Mouse (Mus musculus) spleen, postnatal 4 days (tissue): ENCODE data around the gene Taok2.

Experiments
- DNase-seq, 2 experiments: peaks; one replicate each; pipeline ENCODE4 v3.0.0; 2022; ENCODE audit warnings: low spot score in 2 of 2

Taok2 gene

GRCm38 (mm10) chr7:126870520-126870891 is 14.0 kb downstream of the Taok2 start:
- DNase-seq = peak in 1 of 2 experiments; percentile 58

DNA sequence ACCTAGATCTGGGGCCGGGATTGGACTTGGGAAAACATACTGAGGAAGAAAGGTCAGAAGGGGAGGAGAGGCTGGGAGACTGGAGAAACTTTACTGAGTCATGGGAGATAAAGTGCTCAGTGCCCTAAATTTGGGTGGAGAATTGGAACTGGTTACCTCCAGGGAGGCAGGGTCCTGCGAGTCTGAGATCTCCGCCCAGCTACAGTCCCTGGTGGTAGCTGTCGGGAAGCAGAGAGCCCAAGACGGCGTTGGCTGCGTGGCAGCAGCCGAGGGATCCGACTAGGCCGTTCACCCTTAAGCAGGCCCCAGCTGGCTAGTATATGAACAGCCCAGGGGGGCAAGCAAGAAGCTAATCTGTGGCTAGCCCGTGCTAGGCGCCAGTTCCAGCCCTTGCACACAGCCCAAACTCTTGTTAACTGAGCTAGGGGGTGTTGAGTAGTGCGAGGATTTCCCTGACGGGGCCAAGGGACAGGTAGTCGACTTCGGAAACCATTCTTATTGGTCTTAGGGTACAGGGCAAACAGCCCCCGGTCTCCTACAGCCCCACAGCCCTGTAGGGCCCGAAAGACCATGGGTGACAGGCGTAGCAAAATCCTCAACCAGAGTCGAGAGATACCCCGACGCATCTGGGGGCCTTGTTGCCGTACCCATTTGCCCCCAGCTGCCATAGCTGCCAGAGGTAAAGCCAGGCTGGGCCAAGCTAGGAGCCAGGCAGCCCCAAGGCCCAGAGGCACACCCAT is 14.6 kb downstream of the Taok2 start:
- peak in 1 of 2 experiments; percentile 55 for DNase-seq

DNA sequence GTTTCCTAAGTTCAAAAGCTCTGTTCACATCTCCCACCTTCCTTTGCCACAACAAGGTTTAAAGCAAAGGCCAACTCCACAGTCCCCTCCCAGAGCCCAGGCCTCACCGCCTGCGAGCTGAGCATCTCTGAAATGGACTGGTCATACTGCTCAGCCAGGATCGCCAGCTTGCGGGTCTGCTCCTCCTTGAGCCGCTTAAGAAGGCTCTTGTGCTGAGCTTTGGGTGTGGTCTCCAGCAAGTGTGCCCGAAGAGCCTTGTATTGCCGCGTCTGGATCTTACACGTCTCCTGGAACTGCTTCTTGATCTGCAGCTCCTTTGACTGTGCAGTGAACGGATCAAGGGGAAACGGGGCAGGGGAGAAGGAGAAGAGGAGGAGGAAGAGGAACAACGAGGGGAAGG is 16.5 kb downstream of the Taok2 start:
- peak in 1 of 2 experiments; percentile 54 for DNase-seq

GRCm38 (mm10) chr7:126867534-126867933 is 17.0 kb downstream of the Taok2 start:
- DNase-seq = no peak

GRCm38 (mm10) chr7:126863791-126864190 is 20.7 kb downstream of the Taok2 start:
- peak in 1 of 2 experiments; percentile 62 for DNase-seq

DNA sequence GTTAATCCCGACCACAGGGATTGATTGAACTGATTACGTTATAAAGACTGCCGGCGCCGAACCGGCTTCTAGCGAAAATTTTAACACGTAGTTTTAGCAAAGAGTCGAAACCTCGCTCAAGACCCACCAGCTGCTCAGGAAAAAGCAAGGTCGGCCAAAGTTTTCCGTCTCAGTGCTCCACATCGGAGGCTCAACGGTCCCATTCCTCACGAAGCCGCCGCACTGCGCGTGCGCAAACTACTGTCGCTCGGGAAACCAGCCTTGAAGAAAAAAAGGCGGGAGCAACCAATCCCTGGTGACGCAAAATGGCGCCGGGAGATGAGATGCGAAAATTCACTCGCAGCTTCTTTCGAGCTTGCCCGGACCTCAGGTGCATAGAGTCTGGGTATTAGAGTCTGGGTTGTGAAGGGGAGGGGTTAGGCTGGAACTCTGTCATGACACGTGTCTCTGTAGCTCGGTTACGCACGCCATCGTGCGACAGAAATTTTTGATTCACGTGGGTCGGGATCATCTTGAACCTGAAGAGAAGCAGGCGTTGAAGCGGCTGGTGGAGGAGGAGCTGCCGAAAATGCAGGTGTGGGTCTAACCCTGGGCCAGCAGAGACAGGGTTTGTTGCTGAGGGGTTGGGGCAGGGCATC is 22.2 kb downstream of the Taok2 start, which contains the start of gene Ino80e:
Gene Ino80e, minus strand, starts transcription at position 231 of the 638 bp plus-strand sequence.
- peak; percentile 91 to 97 for DNase-seq

GRCm38 (mm10) chr7:126861429-126862130 is 22.9 kb downstream of the Taok2 start, which contains the start of gene Hirip3:
Gene Hirip3 (plus strand): TSS chr7:126861972.
- peak; percentile 94 to 97 for DNase-seq

GRCm38 (mm10) chr7:126860987-126861386 is 23.5 kb downstream of the Taok2 start:
- DNase-seq = peak in 1 of 2 experiments; percentile 56

GRCm38 (mm10) chr7:126856741-126857420 is 27.6 kb downstream of the Taok2 start:
- DNase-seq = peak in 1 of 2 experiments; percentile 58

DNA sequence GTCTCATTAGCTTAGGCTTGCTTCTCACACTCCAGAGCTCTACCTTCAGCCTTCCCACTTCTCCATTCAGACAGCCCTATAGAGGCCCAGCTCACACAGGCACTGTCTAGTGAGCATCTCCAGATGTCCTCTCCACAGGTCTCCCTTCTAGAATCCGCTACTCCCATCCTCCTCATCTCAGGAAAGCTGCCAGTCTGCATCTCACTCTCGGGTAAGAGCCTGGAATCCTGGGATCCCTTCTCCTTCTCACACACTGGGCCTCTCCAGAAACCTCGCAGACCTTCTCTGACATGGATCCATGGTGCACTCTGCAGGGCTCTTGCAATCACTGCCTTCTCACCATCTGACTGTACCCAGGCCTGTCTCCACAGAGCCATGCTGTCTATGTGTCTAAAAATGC is 28.9 kb downstream of the Taok2 start:
- DNase-seq = no peak

DNA sequence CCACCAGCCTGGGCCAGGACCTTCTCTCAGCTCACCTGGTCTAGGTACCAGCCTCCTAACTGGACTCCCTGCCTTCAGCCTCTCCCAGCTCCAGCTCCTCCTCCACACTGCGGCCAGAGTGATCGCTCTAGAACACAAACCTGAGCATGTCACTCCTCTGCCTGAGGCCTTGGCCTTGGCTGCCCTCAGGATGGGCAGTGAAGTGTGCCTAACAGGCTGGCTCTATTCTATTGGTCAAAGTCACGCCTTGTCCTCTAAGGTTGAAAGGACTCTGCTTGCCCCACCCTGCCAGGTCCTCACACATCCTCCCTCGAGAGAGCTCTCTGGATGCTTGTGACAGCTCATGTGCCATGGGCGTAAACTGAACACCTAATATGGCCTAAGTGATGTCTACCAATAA is 31.0 kb downstream of the Taok2 start:
- DNase-seq = no peak

GRCm38 (mm10) chr7:126851192-126851591 is 33.3 kb downstream of the Taok2 start:
- DNase-seq = peak in 1 of 2 experiments; percentile 59

DNA sequence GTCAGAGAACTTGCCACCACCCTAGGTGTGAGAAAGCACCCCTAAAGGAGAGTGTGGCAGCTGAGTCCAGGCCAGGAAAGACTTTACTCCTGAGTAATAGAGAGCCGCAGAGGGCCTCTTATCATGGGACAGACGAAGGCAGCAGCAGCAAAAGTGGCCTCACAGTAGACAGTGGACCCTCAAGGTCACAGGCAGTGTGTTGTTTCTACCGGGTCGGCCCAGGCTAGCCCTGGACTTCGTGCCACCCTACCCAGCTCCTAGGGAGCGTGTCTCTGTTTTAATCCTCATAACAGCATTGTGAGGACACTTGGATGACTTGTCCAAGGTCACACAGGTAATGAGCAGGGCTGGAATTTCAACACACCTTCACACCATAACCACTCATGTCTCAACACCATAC is 34.3 kb downstream of the Taok2 start:
- DNase-seq = no peak

DNA sequence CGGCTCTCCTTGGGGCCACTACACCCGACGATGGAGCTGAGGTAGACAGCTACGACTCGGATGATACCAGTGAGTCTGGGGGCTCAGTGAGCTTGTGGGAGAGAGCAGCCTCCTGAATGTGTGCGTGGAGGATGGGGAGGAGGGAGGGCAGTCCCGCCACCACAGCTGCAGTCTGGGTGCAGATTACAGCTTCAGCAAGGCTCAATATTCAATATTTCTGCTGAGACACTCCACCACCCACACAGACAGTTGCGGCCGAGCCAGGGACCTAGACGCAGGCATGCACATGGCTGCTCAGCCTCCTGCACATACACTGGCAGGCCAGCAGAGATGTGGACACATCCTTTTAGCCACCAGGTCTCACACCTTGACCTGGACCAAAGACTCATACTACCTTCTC is 35.7 kb downstream of the Taok2 start:
- no peak for DNase-seq

DNA sequence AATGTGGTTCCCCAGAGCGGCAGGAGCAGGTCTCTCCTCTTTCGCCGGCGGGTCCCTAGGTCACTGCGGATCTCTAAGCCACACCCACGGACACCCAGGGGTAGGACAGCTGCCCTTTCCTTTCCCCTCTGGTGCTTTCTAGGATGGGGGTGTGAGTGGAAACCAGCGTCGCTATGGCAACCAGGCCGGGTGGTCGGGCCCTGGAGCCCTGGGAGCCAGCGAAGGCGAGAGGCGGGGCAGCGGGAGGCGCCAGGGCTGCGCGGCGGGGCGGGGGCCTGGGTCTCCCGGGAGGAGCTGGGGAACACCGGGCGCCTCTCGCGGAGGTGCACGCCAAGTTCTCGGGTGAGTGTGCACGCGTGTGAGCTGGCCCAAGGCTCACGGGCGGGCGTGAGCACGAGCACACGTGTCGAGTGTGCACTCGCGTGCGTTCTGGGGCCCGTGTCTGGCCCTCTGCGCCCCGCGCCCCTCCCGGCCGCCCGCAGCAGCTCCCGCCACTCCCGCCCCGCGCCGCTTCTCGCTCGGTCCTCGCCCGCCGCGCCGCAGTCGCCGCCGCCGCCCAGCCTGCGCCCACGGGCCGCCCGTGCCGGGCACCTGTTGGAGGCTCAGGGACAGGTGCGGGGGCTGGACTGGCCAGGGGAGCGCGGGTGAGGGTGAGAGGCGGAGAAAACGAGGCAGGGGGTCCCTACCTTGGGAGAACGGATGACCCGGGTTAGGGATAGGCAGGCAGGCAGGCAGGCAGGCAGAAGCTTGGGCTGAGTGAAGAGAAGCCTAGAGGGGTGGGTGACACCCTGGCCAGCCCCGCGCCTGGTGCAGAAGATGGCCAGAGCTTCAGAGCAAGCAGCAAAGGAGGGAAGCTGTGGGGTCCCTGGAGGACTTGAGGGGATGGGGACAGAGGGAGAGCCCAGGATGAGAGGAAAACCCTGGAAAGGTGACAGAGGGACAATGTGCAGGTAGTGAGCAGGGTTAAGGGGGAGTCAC is 36.8 kb downstream of the Taok2 start:
- no peak for DNase-seq

DNA sequence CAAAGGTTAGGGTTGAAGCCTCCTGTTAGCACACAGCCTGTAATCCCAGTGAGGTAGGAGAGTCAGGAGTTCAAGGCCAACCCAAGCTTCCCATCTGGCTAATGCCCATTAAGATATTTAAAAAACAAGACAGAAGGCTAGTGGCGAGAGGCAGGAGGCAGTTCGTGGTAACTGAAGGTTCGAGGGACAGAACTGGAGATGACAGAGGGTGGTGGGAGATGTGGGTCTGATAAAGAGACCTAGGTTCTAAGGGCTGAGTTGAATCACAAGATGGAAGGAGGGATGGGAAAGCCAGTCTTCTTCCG is 37.4 kb downstream of the Taok2 start, which contains the start of gene Doc2a:
Gene Doc2a, plus strand, starts transcription at position 301 of the 305 bp plus-strand sequence.
- DNase-seq = no peak

DNA sequence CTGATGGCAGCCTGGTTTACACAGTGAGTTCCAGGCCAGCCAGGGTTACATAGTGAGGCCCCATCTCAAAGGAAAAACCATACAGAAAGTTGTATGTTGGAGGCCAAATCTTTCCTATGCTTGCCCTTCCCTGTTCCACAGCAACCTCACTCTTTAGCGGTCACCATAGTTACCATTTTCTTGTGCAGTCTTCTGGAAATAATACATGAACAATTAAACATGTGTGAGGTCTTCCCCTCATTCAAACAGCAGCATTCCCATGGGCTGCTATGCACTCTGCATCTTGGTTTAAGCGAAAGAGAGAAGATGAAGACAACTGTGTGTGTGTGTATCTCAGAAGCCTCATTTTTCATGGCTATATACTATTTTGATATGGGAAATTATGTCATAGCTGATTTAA is 39.0 kb downstream of the Taok2 start:
- DNase-seq = no peak

- no peak for DNase-seq
Observed at GRCm38 (mm10) chr7:126843276-126843675, 41.2 kb downstream of the Taok2 start.

GRCm38 (mm10) chr7:126833294-126833693 is 51.2 kb downstream of the Taok2 start:
- DNase-seq = no peak

DNA sequence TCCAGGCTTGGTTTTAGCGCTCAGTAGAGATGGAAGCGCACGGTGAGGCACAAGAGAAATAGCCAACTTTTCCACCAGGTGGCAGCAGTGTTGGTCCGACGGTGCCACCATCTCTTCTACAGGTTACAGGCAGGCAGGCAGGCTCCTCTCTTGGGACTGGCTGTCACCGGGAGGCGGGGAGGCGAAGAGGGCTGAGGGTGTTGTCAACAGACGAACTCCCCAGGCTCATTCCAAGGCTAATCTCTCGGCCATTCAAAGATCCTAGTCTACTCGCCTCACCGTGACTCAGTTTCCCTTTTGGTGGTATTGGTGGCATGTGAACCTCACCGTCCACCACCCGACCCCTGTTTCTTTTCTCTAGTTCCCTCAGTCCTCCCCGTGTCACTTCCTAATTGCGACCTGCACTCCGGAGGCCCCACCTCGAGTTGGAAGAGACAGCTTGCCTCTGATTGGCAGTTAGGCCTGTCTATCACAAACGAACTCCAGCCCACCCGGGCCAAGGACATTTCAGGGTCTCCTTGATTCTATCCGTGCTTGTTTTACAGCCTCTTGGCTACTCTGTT is 52.4 kb downstream of the Taok2 start:
- DNase-seq = peak; percentile 79 to 91
